Mouse (Mus musculus) stomach, embryonic 16.5 days (tissue): Measurements from ENCODE around the gene Klf14. TPM values are rescaled to one million over a fixed set of nuclear protein-coding genes. Genes with fewer than 3 reads are reported as not detected.
A peak's percentile ranks its signal among the peaks of the same experiment; 100 is the strongest.

ENCODE experiments used
- ATAC-seq: fragments of 200-750 bp; cut with Nextera tagmentation; 2 replicates; pipeline ENCODE4 v1.8.0; 2017; ENCODE audit warnings: moderate number of reproducible peaks, moderate TSS enrichment; ENCODE audit not compliant: insufficient read depth, low FRiP score
- H3K27ac ChIP-seq: fragments of 300-500 bp; sonication (generic); 2 replicates; pipeline ENCODE4 v1.5.1; 2014; ENCODE audit warnings: low read length
- H3K27me3 ChIP-seq: fragments of 300-500 bp; sonication (generic); 2 replicates; pipeline ENCODE4 v1.6.1; 2014; ENCODE audit warnings: low read length, control low read depth, mixed read lengths; ENCODE audit not compliant: control insufficient read depth, insufficient read depth
- H3K36me3 ChIP-seq: fragments of 300-500 bp; sonication (generic); 2 replicates; pipeline ENCODE4 v1.6.1; 2014; ENCODE audit warnings: low read length; ENCODE audit not compliant: control insufficient read depth, insufficient read depth
- H3K4me1 ChIP-seq: fragments of 300-500 bp; sonication (generic); 2 replicates; pipeline ENCODE4 v1.6.1; 2014; ENCODE audit warnings: low read length, control low read depth, mixed read lengths; ENCODE audit not compliant: control insufficient read depth, insufficient read depth
- H3K4me2 ChIP-seq: fragments of 300-500 bp; sonication (generic); 2 replicates; pipeline ENCODE4 v1.6.1; 2014; ENCODE audit warnings: low read depth, low read length, mixed read lengths
- H3K4me3 ChIP-seq: fragments of 300-500 bp; sonication (generic); replicated peaks from 2 replicates; pipeline ENCODE4 v1.5.1; 2014; ENCODE audit warnings: mild to moderate bottlenecking, low read length
- H3K9ac ChIP-seq: fragments of 300-500 bp; sonication (generic); 2 replicates; pipeline ENCODE4 v1.6.1; 2014; ENCODE audit warnings: low read length
- H3K9me3 ChIP-seq: fragments of 300-500 bp; sonication (generic); replicated peaks from 2 replicates; pipeline ENCODE4 v1.6.1; 2016; ENCODE audit warnings: low read length, control low read depth; ENCODE audit not compliant: control insufficient read depth
- WGBS: fragments of 180-500 bp; shearing (Covaris S2); extraction: QIAGEN DNeasy Blood & Tissue Kit; methylation state at CpG from one replicate; pipeline ENCODE4 v1.1.7; 2014; 5-methylcytosine and 5-hydroxymethylcytosine counted together
- polyA plus RNA-seq: library from polyadenylated mRNA; unstranded; fragments of >200 nt; fragmentation: Nextera tagmentation; extraction: Ambion mirVana; gene quantifications from 2 replicates; pipeline ENCODE4 v1.2.1, GENCODE M21; 2015

The Klf14 gene
- polyA plus RNA-seq = 2.4 and 4.2 TPM in 2 replicates

GRCm38 (mm10) chr6:30958736-30959540, at the start of gene Klf14:
Gene Klf14 (minus strand): TSS chr6:30959078.
- H3K27me3 ChIP-seq = peaks cover 50% of the 10 kb centered on the region
- ATAC-seq = peak; percentile 62; the same call in 1 of the 2 replicates
- under 1% methylated on average over 74 of the region's 75 CpGs for WGBS
- H3K4me3 ChIP-seq = peak within 1 kb of the TSS; percentile 59
- peak within 1 kb of the TSS; percentile 85 for H3K4me2 ChIP-seq
- H3K9me3 ChIP-seq = peaks cover 26% of the 10 kb centered on the region
- H3K4me1 ChIP-seq = no peaks in the 10 kb centered on the region; the same call in 1 of the 2 replicates
- no peak within 1 kb of the TSS for H3K27ac ChIP-seq
- peaks cover 6% of the 10 kb centered on the region; the same call in 1 of the 2 replicates for H3K36me3 ChIP-seq
- H3K9ac ChIP-seq = peak within 1 kb of the TSS; percentile 58; the same call in 1 of the 2 replicates

GRCm38 (mm10) chr6:31006111-31006600, 47.3 kb upstream of the Klf14 start:
- H3K27ac ChIP-seq = no peak overlapping the region
- no peak for ATAC-seq
- no peaks in the 10 kb centered on the region for H3K27me3 ChIP-seq
- no peak overlapping the region for H3K4me2 ChIP-seq
- H3K9me3 ChIP-seq = no peaks in the 10 kb centered on the region
- H3K4me1 ChIP-seq = peaks cover 1% of the 10 kb centered on the region; the same call in 1 of the 2 replicates
- WGBS = 64% methylated on average over 6 of the region's 6 CpGs
- H3K9ac ChIP-seq = no peak overlapping the region
- H3K36me3 ChIP-seq = no peaks in the 10 kb centered on the region
- H3K4me3 ChIP-seq = no peak overlapping the region

GRCm38 (mm10) chr6:30986393-30986792, 27.5 kb upstream of the Klf14 start:
- WGBS = 77% methylated on average over 5 of the region's 5 CpGs
- Histone ChIP-seq H3K27me3 (no peaks in the 10 kb centered on the region), H3K4me1 (peaks cover 3% of the 10 kb centered on the region; the same call in 1 of the 2 replicates), H3K9me3 (no peaks in the 10 kb centered on the region), H3K27ac (no peak overlapping the region), H3K4me2 (no peak overlapping the region), H3K9ac (no peak overlapping the region), H3K4me3 (no peak overlapping the region), H3K36me3 (no peaks in the 10 kb centered on the region)
- no peak for ATAC-seq

GRCm38 (mm10) chr6:30983021-30983420, 24.1 kb upstream of the Klf14 start:
- no peak for ATAC-seq
- no peaks in the 10 kb centered on the region for H3K27me3 ChIP-seq
- 66% methylated on average over 4 of the region's 4 CpGs for WGBS
- H3K4me1 ChIP-seq = peaks cover 3% of the 10 kb centered on the region; the same call in 1 of the 2 replicates
- H3K9me3 ChIP-seq = no peaks in the 10 kb centered on the region
- no peaks in the 10 kb centered on the region for H3K36me3 ChIP-seq
- no peak overlapping the region for H3K4me2 ChIP-seq
- no peak overlapping the region for H3K4me3 ChIP-seq
- H3K27ac ChIP-seq = no peak overlapping the region
- peak overlapping the region; percentile 52 for H3K9ac ChIP-seq

GRCm38 (mm10) chr6:30982372-30982980, 23.6 kb upstream of the Klf14 start:
- Histone ChIP-seq H3K4me1 (peaks cover 3% of the 10 kb centered on the region; the same call in 1 of the 2 replicates), H3K4me2 (peak overlapping the region; percentile 48), H3K4me3 (peak overlapping the region; percentile 35), H3K36me3 (no peaks in the 10 kb centered on the region), H3K27ac (no peak overlapping the region), H3K9ac (peak overlapping the region; percentile 52; the same call in 1 of the 2 replicates), H3K27me3 (no peaks in the 10 kb centered on the region), H3K9me3 (no peaks in the 10 kb centered on the region)
- 14% methylated on average over 13 of the region's 13 CpGs for WGBS
- no peak for ATAC-seq

GRCm38 (mm10) chr6:30981351-30981750, 22.5 kb upstream of the Klf14 start:
- Histone ChIP-seq H3K36me3 (no peaks in the 10 kb centered on the region), H3K9me3 (no peaks in the 10 kb centered on the region), H3K9ac (no peak overlapping the region), H3K4me1 (peaks cover 3% of the 10 kb centered on the region; the same call in 1 of the 2 replicates), H3K27ac (no peak overlapping the region), H3K4me3 (no peak overlapping the region), H3K4me2 (no peak overlapping the region), H3K27me3 (no peaks in the 10 kb centered on the region)
- 74% methylated on average over 5 of the region's 5 CpGs for WGBS
- ATAC-seq = no peak

- Histone ChIP-seq H3K36me3 (no peaks in the 10 kb centered on the region), H3K9me3 (no peaks in the 10 kb centered on the region), H3K27ac (no peak overlapping the region), H3K4me1 (peaks cover 3% of the 10 kb centered on the region; the same call in 1 of the 2 replicates), H3K27me3 (no peaks in the 10 kb centered on the region), H3K4me2 (no peak overlapping the region), H3K9ac (no peak overlapping the region), H3K4me3 (no peak overlapping the region)
- WGBS = 42% methylated on average over 1 of the region's 1 CpGs
- no peak for ATAC-seq
Measured at GRCm38 (mm10) chr6:30978615-30979014, 19.7 kb upstream of the Klf14 start.

- Histone ChIP-seq H3K9ac (no peak overlapping the region), H3K27ac (no peak overlapping the region), H3K4me3 (no peak overlapping the region), H3K4me2 (no peak overlapping the region), H3K9me3 (no peaks in the 10 kb centered on the region), H3K4me1 (no peaks in the 10 kb centered on the region), H3K27me3 (no peaks in the 10 kb centered on the region), H3K36me3 (no peaks in the 10 kb centered on the region)
- WGBS = 84% methylated on average over 1 of the region's 1 CpGs
- ATAC-seq = no peak
Measured at GRCm38 (mm10) chr6:30972121-30972520, 13.2 kb upstream of the Klf14 start.
